Mouse (Mus musculus) lung, embryonic 14.5 days (tissue): ENCODE measurements at regions not wholly inside any gene's neighbourhood (a gene's known extent, or its start where the extent isn't known, plus 50 kb on each side); places are given as distances from the start of the nearest gene placed in this dataset.

ENCODE experiments used
- ATAC-seq: fragments of 200-750 bp; cut with Nextera tagmentation; 2 replicates; pipeline ENCODE4 v1.8.0; 2017; ENCODE audit warnings: mild to moderate bottlenecking, moderate TSS enrichment, moderate library complexity; ENCODE audit not compliant: insufficient read depth
- DNase-seq: peaks from one replicate; pipeline ENCODE4 v3.0.0-alpha.2; 2015
- H3K27ac ChIP-seq: fragments of 300-500 bp; sonication (generic); 2 replicates; pipeline ENCODE4 v1.5.1; 2014; ENCODE audit warnings: low read depth, mild to moderate bottlenecking, moderate library complexity
- H3K27me3 ChIP-seq: fragments of 300-500 bp; sonication (generic); 2 replicates; pipeline ENCODE4 v1.6.1; 2014; ENCODE audit warnings: low read length, control low read depth; ENCODE audit not compliant: insufficient read depth
- H3K36me3 ChIP-seq: fragments of 300-500 bp; sonication (generic); 2 replicates; pipeline ENCODE4 v1.6.1; 2014; ENCODE audit warnings: control low read depth; ENCODE audit not compliant: insufficient read depth
- H3K4me1 ChIP-seq: fragments of 300-500 bp; sonication (generic); 2 replicates; pipeline ENCODE4 v1.6.1; 2014; ENCODE audit warnings: antibody characterized with exemption, control low read depth; ENCODE audit not compliant: insufficient read depth
- H3K4me2 ChIP-seq: fragments of 300-500 bp; sonication (generic); 2 replicates; pipeline ENCODE4 v1.6.1; 2014; ENCODE audit warnings: mild to moderate bottlenecking
- H3K4me3 ChIP-seq: fragments of 300-500 bp; sonication (generic); 2 replicates; pipeline ENCODE4 v1.5.1; 2014; ENCODE audit warnings: low read depth, low read length
- H3K9ac ChIP-seq: fragments of 300-500 bp; sonication (generic); 2 replicates; pipeline ENCODE4 v1.6.1; 2014
- H3K9me3 ChIP-seq: fragments of 300-500 bp; sonication (generic); 2 replicates; pipeline ENCODE4 v1.6.1; 2016; ENCODE audit warnings: low read depth, low read length, control low read depth
- CTCF ChIP-seq: IDR thresholded peaks from 2 replicates; pipeline ENCODE4 v1.5.1; 2016; ENCODE audit warnings: antibody characterized with exemption, low read depth
- WGBS: fragments of 180-500 bp; shearing (Covaris S2); extraction: QIAGEN DNeasy Blood & Tissue Kit; methylation state at CpG from one replicate; pipeline ENCODE4 v1.1.7; 2014; 5-methylcytosine and 5-hydroxymethylcytosine counted together

DNA sequence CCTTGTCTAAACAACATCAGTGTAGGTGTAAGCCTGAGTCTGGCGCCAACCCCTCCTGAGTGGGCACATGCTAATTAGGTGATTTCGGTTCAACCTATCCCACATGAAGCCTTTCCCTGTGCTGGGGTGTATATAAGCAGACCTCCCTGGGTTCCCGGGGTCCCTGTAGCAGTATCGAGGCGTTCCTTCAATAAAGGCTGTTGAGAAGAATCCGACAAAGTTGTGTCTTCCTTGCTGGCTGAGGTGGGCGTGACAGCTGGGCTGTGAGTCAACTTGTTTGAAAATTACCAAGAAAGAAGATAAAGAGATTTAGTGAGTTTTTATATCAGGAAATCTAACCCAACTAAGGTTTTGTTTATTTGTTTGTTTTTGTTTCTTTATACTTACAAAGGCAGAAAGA, 567.1 kb downstream of the Brinp1 start:
- Histone ChIP-seq H3K27ac (no peak overlapping the region), H3K36me3 (no peaks in the 10 kb centered on the region), H3K4me2 (no peak overlapping the region), H3K4me1 (no peaks in the 10 kb centered on the region), H3K4me3 (no peak overlapping the region), H3K9me3 (no peaks in the 10 kb centered on the region), H3K9ac (no peak overlapping the region), H3K27me3 (no peaks in the 10 kb centered on the region)
- 88% methylated on average over 7 of the region's 7 CpGs for WGBS
- TF ChIP-seq CTCF: no peak
- no peak for ATAC-seq
- no peak for DNase-seq

DNA sequence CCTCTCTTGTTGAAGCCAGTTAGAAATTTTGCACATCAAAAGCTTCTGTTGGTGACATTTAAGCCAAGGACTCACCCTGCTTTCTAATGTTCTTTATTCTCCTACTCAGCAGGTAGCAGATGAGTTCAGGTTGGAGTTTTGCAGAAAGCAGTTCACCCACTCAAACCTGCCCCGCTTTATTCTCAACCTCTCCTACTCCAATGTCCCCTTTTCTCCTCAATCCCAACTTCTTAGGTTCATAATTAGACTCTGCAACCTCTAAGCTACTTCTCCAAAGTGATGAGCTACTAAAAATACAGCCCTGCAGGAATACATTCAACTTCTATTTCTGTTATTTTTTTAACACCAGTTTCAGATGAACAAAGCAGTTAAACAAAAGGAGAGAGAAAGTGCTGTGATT, 572.2 kb downstream of the Brinp1 start:
- DNase-seq (no peak), ATAC-seq (no peak)
- no peak overlapping the region for H3K9ac ChIP-seq
- no peaks in the 10 kb centered on the region for H3K27me3 ChIP-seq
- no peaks in the 10 kb centered on the region for H3K36me3 ChIP-seq
- TF ChIP-seq CTCF: no peak
- H3K4me2 ChIP-seq: no peak overlapping the region
- no peaks in the 10 kb centered on the region for H3K4me1 ChIP-seq
- WGBS: 80% methylated on average over 1 of the region's 1 CpGs
- no peaks in the 10 kb centered on the region for H3K9me3 ChIP-seq
- H3K27ac ChIP-seq: no peak overlapping the region
- no peak overlapping the region for H3K4me3 ChIP-seq

GRCm38 (mm10) chr4:68367983-68368382, 586.2 kb downstream of the Brinp1 start:
- no peaks in the 10 kb centered on the region for H3K27me3 ChIP-seq
- TF ChIP-seq CTCF: no peak
- no peaks in the 10 kb centered on the region for H3K36me3 ChIP-seq
- H3K4me3 ChIP-seq: no peak overlapping the region
- DNase-seq (no peak), ATAC-seq (no peak)
- H3K4me2 ChIP-seq: no peak overlapping the region
- H3K9ac ChIP-seq: no peak overlapping the region
- H3K9me3 ChIP-seq: no peaks in the 10 kb centered on the region
- no peaks in the 10 kb centered on the region for H3K4me1 ChIP-seq
- H3K27ac ChIP-seq: no peak overlapping the region
- WGBS: 82% methylated on average over 2 of the region's 2 CpGs

DNA sequence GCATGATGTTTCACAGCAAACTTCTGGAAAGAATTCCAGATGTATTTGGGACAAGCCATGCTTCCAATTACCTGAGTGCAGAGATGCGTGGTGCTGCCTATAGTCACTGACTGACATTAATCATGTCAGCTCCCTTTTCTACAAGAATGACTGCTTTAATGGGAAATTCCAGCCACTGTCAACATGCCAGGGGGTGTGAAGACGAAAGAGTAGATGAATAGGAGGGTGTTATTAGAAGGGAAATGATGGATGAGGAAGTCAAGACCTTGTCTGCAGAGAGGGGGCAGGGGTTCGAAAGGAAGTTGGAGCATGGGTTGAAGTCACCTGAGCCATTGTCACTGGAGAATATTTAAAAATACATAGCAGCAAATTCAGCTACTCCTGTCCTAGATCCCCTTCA, 634.6 kb downstream of the Brinp1 start:
- H3K27me3 ChIP-seq: no peaks in the 10 kb centered on the region
- no peak overlapping the region for H3K4me2 ChIP-seq
- TF ChIP-seq CTCF: no peak
- no peaks in the 10 kb centered on the region for H3K4me1 ChIP-seq
- ATAC-seq (no peak), DNase-seq (no peak)
- H3K9me3 ChIP-seq: no peaks in the 10 kb centered on the region
- 17% methylated on average over 3 of the region's 3 CpGs for WGBS
- no peaks in the 10 kb centered on the region for H3K36me3 ChIP-seq
- H3K4me3 ChIP-seq: no peak overlapping the region
- no peak overlapping the region for H3K27ac ChIP-seq
- no peak overlapping the region for H3K9ac ChIP-seq

DNA sequence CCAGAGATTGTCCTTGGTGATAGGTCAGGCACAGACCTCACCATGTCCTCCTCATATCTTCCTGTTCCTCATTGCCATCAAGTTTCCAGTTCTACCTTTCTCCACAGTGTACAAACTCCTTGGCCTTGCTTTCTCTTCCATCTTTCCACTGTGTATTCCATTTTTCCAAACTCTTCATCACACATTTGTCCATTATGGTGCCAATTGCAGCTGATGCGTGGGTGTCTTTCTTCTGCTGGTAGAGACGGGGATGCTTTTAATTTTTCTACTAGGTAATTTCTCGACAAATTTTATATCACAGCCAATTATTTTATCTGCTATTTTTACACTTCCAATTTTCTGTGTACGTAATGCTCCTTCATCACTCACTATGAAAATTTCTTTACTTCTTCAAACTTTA, 641.4 kb downstream of the Brinp1 start:
- Histone ChIP-seq H3K4me1 (no peaks in the 10 kb centered on the region), H3K4me2 (no peak overlapping the region), H3K27ac (no peak overlapping the region), H3K4me3 (no peak overlapping the region), H3K27me3 (no peaks in the 10 kb centered on the region), H3K36me3 (no peaks in the 10 kb centered on the region), H3K9ac (no peak overlapping the region), H3K9me3 (no peaks in the 10 kb centered on the region)
- no peak for ATAC-seq
- WGBS: 92% methylated on average over 4 of the region's 4 CpGs
- TF ChIP-seq CTCF: no peak
- no peak for DNase-seq

DNA sequence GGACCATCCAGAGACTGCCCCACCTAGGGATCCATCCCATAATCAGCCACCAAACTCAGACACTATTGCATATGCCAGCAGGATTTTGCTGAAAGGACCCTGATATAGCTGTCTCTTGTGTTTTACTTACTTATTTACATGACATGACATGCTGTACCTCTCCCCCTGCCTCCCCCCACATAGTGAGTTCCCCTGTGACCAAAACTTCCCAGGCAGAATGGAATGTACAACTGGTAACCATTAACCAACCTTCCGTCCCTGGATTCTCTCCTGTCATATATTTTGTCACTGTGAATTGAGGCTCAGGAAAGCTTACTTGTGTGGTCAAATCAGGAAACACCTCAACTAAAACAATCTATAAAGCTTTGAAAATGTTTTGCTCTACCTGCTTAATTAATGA, 669.4 kb downstream of the Brinp1 start:
- no peak overlapping the region for H3K9ac ChIP-seq
- no peak for DNase-seq
- WGBS: 66% methylated on average over 1 of the region's 1 CpGs
- no peaks in the 10 kb centered on the region for H3K27me3 ChIP-seq
- no peak for ATAC-seq
- no peaks in the 10 kb centered on the region for H3K36me3 ChIP-seq
- no peaks in the 10 kb centered on the region for H3K4me1 ChIP-seq
- H3K4me2 ChIP-seq: no peak overlapping the region
- TF ChIP-seq CTCF: no peak
- H3K27ac ChIP-seq: no peak overlapping the region
- H3K9me3 ChIP-seq: no peaks in the 10 kb centered on the region
- H3K4me3 ChIP-seq: no peak overlapping the region

DNA sequence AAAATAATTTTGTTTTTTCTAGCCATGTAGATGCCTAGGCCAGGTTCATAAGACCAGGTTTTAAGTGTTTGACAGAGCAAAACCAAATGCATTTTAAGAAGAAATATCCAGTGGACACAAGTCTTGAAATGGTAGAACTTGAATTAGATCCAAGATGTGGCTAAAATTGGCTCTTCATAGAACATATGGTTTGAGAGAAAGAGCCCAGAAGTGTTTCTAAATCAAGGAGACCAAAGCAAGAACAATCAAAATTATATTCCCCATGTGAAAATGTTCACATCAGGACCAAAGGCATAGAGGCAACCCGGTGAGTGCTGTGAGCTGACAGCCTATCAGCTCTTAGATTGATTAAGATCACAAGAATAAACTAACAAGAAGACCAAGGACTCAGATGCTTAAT, 673.3 kb downstream of the Brinp1 start:
- ATAC-seq: no peak

DNA sequence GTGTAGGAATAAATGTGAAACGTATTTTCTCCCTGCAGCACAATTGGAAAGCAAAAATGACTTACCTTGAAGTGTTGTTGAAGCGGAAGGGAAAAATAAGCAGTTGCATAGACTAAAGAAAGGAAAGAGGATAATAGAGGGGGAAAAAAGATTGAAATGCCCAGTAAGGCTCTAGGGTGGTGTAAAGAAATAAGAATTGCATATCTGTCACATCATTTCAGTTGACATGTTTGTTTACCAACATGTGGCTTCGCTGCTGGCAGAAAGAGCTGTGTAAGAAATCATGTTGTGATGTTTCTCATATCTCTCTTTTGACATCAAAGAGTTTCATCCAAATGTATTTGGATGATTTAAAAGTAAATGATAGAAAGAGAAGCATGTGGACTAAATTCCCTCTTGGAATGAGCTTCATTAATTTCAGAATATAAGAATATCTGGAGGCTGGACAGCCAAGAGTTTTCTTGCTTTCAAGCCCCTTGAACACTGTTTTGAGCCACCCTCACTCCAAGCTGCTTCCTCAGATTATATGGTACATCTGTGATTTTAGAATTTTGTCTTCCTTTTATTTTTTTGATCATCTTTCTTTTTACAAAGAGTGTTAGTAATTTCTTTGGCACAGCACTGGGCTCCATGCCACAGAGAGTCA, 679.0 kb downstream of the Brinp1 start:
- no peak overlapping the region for H3K27ac ChIP-seq
- no peaks in the 10 kb centered on the region for H3K4me1 ChIP-seq
- peak; percentile 77; the same call in 1 of the 2 replicates for ATAC-seq
- no peak overlapping the region for H3K4me2 ChIP-seq
- H3K9ac ChIP-seq: no peak overlapping the region
- DNase-seq: peak; percentile 57
- H3K4me3 ChIP-seq: no peak overlapping the region
- H3K27me3 ChIP-seq: no peaks in the 10 kb centered on the region
- WGBS: 53% methylated on average over 3 of the region's 3 CpGs
- H3K36me3 ChIP-seq: no peaks in the 10 kb centered on the region
- no peak for TF ChIP-seq CTCF
- H3K9me3 ChIP-seq: no peaks in the 10 kb centered on the region

More for the DNA sequence above, 673.3 kb downstream of the Brinp1 start:
- Histone ChIP-seq H3K4me1 (no peaks in the 10 kb centered on the region), H3K4me3 (no peak overlapping the region), H3K9ac (no peak overlapping the region), H3K9me3 (no peaks in the 10 kb centered on the region), H3K4me2 (no peak overlapping the region), H3K36me3 (no peaks in the 10 kb centered on the region), H3K27me3 (no peaks in the 10 kb centered on the region), H3K27ac (no peak overlapping the region)
- 41% methylated on average over 1 of the region's 1 CpGs for WGBS
- no peak for DNase-seq
- TF ChIP-seq CTCF: no peak
